Mouse (Mus musculus): ENCODE data around the gene Tgoln1. TPM values are rescaled to one million over a fixed set of nuclear protein-coding genes. Genes with fewer than 3 reads are reported as not detected.

The Tgoln1 gene
- polyA plus RNA-seq, 1 experiment from 2014 or later = 23.2 TPM

DNA sequence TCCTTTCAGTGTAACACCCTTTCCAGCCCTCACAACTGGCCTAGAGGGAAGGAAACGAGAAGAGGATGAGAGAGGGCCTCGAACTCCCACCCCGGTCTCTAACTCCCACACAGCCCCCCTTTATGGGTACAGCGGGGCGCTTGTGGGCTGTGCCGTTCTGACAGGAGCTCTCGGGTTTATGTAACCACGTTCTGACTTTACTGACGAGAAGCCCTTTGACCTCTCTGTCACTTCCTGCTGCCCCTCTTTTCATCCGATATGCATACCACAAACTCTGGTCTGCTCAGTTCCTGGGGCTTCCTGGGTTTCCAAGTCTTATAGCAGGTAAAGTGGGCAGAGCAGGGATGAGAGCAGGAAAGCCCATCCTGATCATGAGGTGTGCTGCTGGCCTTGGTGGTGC, 17.5 kb upstream of the Tgoln1 start:
- Histone ChIP-seq H3K4me2 (ENCODE audit: low read depth, low read length) (no peak overlapping the region), H3K36me3 (replicated peaks; ENCODE audit: insufficient read depth, low read length) (peaks cover 2% of the 10 kb centered on the region; the same call in 1 of the 2 replicates), H3K9me3 (ENCODE audit: low read length) (no peaks in the 10 kb centered on the region), H3K4me3 (ENCODE audit: low read depth, low read length) (no peak overlapping the region), H3K27ac (ENCODE audit: low read depth) (0 out of 2 replicates have a peak overlapping the region, but pooled peaks have one; percentile 16), H3K4me1 (ENCODE audit: insufficient read depth) (peaks cover 10% of the 10 kb centered on the region), H3K9ac (replicated peaks) (no peak overlapping the region), H3K27me3 (ENCODE audit: insufficient read depth, low read length) (no peaks in the 10 kb centered on the region)
- TF ChIP-seq CTCF (IDR thresholded peaks at IDR 0.05; ENCODE audit: low read depth) (no peak), EP300 (IDR thresholded peaks at IDR 0.05; ENCODE audit: low read depth) (no peak)
- ATAC-seq (no peak), DNase-seq (no peak)
- 21% methylated on average over 9 of the region's 10 CpGs for WGBS (ENCODE audit: insufficient replicate concordance)

DNA sequence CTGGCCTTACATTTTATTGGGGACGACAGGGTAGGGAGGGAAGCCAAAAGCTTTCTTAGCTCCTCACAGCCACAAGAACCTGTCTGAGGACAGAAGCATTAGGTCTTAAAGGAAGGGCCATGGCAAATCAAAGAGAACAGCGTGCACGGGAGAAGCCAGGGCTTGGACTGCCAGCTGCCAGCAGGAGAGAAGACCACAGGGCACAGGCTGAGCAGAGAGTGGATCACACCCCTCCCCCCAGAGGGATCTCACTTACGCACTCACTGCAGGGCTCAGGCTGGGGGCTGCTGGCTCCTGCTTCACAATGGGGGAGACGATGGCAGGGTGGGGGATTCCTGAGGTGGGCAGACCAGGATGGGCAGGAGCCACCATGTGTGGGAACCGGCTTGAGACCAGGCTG, 14.9 kb upstream of the Tgoln1 start:
- WGBS (ENCODE audit: insufficient replicate concordance) = 80% methylated on average over 6 of the region's 6 CpGs
- TF ChIP-seq EP300 (IDR thresholded peaks at IDR 0.05; ENCODE audit: low read depth) = no peak
- TF ChIP-seq CTCF (IDR thresholded peaks at IDR 0.05; ENCODE audit: low read depth) = no peak
- H3K4me1 ChIP-seq (ENCODE audit: insufficient read depth) = peaks cover 10% of the 10 kb centered on the region
- H3K9me3 ChIP-seq (ENCODE audit: low read length) = no peaks in the 10 kb centered on the region
- H3K36me3 ChIP-seq (replicated peaks; ENCODE audit: insufficient read depth, low read length) = peaks cover 8% of the 10 kb centered on the region
- no peak overlapping the region for H3K27ac ChIP-seq (ENCODE audit: low read depth)
- ATAC-seq (no peak), DNase-seq (no peak)
- H3K4me2 ChIP-seq (ENCODE audit: low read depth, low read length) = no peak overlapping the region
- no peak overlapping the region for H3K4me3 ChIP-seq (ENCODE audit: low read depth, low read length)
- no peak overlapping the region for H3K9ac ChIP-seq (replicated peaks)
- H3K27me3 ChIP-seq (ENCODE audit: insufficient read depth, low read length) = no peaks in the 10 kb centered on the region

DNA sequence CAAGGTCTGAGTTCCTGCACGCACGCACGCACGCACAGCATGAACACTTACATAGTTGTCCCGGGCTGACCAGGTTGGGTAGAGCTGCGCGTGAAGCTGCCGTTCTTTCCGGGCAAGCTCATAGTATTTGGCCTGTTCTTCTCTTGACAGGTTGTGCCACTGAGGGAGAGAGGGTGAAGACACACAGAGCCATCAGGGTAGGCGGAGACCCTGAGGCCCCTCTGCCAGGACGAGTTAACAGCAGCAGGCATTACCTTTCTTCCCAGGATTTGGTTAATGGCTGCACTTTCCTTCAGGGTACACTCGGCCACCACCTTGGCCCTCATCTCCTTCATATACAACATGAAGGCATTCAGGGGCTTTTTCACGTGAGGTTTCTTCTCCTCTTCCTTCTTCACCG, 14.2 kb upstream of the Tgoln1 start:
- H3K36me3 ChIP-seq (replicated peaks; ENCODE audit: insufficient read depth, low read length) = peaks cover 11% of the 10 kb centered on the region
- peak overlapping the region; percentile 79 for H3K27ac ChIP-seq (ENCODE audit: low read depth)
- H3K4me2 ChIP-seq (ENCODE audit: low read depth, low read length) = no peak overlapping the region
- ATAC-seq (no peak), DNase-seq (no peak)
- H3K9me3 ChIP-seq (ENCODE audit: low read length) = no peaks in the 10 kb centered on the region
- 77% methylated on average over 14 of the region's 14 CpGs for WGBS (ENCODE audit: insufficient replicate concordance)
- no peak overlapping the region for H3K9ac ChIP-seq (replicated peaks)
- no peak overlapping the region for H3K4me3 ChIP-seq (ENCODE audit: low read depth, low read length)
- no peaks in the 10 kb centered on the region for H3K27me3 ChIP-seq (ENCODE audit: insufficient read depth, low read length)
- TF ChIP-seq CTCF (IDR thresholded peaks at IDR 0.05; ENCODE audit: low read depth) (no peak), EP300 (IDR thresholded peaks at IDR 0.05; ENCODE audit: low read depth) (no peak)
- H3K4me1 ChIP-seq (ENCODE audit: insufficient read depth) = peaks cover 7% of the 10 kb centered on the region; the same call in 1 of the 2 replicates

DNA sequence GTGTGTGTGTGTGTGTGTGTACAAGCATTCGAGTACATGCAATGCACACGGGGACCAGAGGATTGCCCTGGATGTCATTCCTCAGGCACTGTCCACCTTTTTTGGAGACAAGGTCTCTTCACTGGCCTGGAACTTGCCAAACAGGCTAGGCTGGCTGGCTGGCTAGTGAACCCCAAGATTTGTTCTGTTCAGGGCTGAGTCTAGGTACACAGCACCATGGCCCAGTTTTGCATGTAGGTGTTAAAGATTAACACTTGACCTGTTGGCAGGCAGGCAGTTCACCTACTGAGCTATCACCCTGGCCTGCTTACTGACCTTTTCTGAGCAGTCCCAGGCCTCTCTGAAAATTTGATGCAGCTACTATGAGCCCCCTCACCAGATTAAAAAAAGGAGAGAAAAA, 13.6 kb upstream of the Tgoln1 start:
- WGBS (ENCODE audit: insufficient replicate concordance) = 56% methylated on average over 2 of the region's 2 CpGs
- H3K4me2 ChIP-seq (ENCODE audit: low read depth, low read length) = no peak overlapping the region

DNA sequence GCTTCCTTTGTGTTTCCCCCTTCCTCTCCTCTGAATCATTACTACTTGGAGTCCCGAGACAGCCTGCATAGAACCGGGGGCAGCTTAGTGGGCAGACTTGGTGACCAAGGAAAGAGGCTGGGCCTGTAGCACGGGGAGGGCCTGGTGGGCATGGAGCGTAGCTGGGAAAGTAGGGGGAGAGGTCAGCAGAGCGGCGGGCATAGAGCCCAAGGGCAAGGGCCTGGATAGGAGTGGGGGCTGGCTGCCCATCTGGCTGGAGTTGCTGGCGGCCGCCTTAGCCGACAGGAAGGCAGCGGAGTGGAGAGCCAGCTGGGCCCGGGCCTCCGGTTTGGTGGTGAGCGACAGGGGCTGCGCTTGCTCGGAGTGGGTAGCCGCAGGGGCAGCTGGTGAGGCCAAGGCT, 10.5 kb upstream of the Tgoln1 start:
- Histone ChIP-seq H3K4me1 (ENCODE audit: insufficient read depth) (peaks cover 11% of the 10 kb centered on the region; the same call in 1 of the 2 replicates), H3K4me3 (ENCODE audit: low read depth, low read length) (no peak overlapping the region), H3K9ac (replicated peaks) (no peak overlapping the region), H3K9me3 (ENCODE audit: low read length) (no peaks in the 10 kb centered on the region), H3K27ac (ENCODE audit: low read depth) (no peak overlapping the region), H3K36me3 (replicated peaks; ENCODE audit: insufficient read depth, low read length) (peaks cover 11% of the 10 kb centered on the region), H3K4me2 (ENCODE audit: low read depth, low read length) (no peak overlapping the region), H3K27me3 (ENCODE audit: insufficient read depth, low read length) (no peaks in the 10 kb centered on the region)
- WGBS (ENCODE audit: insufficient replicate concordance) = 86% methylated on average over 16 of the region's 16 CpGs
- TF ChIP-seq EP300 (IDR thresholded peaks at IDR 0.05; ENCODE audit: low read depth) = no peak
- TF ChIP-seq CTCF (IDR thresholded peaks at IDR 0.05; ENCODE audit: low read depth) = no peak
- ATAC-seq (no peak), DNase-seq (no peak)

More for the DNA sequence above, 13.6 kb upstream of the Tgoln1 start:
- H3K4me3 ChIP-seq (ENCODE audit: low read depth, low read length) = no peak overlapping the region
- peak; percentile 89 for ATAC-seq
- H3K36me3 ChIP-seq (replicated peaks; ENCODE audit: insufficient read depth, low read length) = peaks cover 11% of the 10 kb centered on the region
- no peak overlapping the region for H3K9ac ChIP-seq (replicated peaks)
- TF ChIP-seq EP300 (IDR thresholded peaks at IDR 0.05; ENCODE audit: low read depth) = no peak
- TF ChIP-seq CTCF (IDR thresholded peaks at IDR 0.05; ENCODE audit: low read depth) = no peak
- H3K4me1 ChIP-seq (ENCODE audit: insufficient read depth) = peaks cover 7% of the 10 kb centered on the region; the same call in 1 of the 2 replicates
- DNase-seq = peak; percentile 46
- H3K27ac ChIP-seq (ENCODE audit: low read depth) = peak overlapping the region; percentile 79
- H3K27me3 ChIP-seq (ENCODE audit: insufficient read depth, low read length) = no peaks in the 10 kb centered on the region
- no peaks in the 10 kb centered on the region for H3K9me3 ChIP-seq (ENCODE audit: low read length)

DNA sequence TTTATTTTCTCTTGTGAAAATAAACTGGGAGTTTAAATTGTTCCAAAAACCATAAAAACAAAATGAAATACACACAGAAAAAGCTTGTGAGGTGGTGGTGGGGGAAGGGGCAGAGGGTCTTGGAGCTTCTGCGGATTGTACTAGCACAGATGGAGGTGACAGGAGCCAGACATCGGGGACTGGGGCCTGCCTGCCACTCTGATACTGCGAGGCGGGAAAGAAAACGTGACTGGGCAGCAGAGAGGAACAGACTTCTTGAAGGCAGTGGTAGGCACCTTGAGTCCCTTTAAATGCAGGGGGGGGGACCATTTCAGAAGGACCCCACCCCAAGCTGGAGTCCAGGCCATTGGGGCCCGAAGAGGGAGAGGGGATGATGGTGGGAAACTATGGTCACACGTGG, 9.6 kb upstream of the Tgoln1 start:
- TF ChIP-seq CTCF (IDR thresholded peaks at IDR 0.05; ENCODE audit: low read depth) (no peak), EP300 (IDR thresholded peaks at IDR 0.05; ENCODE audit: low read depth) (no peak)
- Histone ChIP-seq H3K27me3 (ENCODE audit: insufficient read depth, low read length) (no peaks in the 10 kb centered on the region), H3K27ac (ENCODE audit: low read depth) (no peak overlapping the region), H3K36me3 (replicated peaks; ENCODE audit: insufficient read depth, low read length) (peaks cover 11% of the 10 kb centered on the region; the same call in 1 of the 2 replicates), H3K4me2 (ENCODE audit: low read depth, low read length) (no peak overlapping the region), H3K9me3 (ENCODE audit: low read length) (no peaks in the 10 kb centered on the region), H3K9ac (replicated peaks) (no peak overlapping the region), H3K4me3 (ENCODE audit: low read depth, low read length) (no peak overlapping the region), H3K4me1 (ENCODE audit: insufficient read depth) (peaks cover 11% of the 10 kb centered on the region; the same call in 1 of the 2 replicates)
- DNase-seq (no peak), ATAC-seq (no peak)
- WGBS (ENCODE audit: insufficient replicate concordance) = 80% methylated on average over 7 of the region's 7 CpGs

Data from liver, postnatal 0 days (tissue).